Mouse (Mus musculus) stomach, embryonic 16.5 days (tissue): ENCODE data around the gene Xpo6. TPM values are rescaled to one million over a fixed set of nuclear protein-coding genes. Genes with fewer than 3 reads are reported as not detected.

ENCODE experiments used
- ATAC-seq: fragments of 200-750 bp; cut with Nextera tagmentation; 2 replicates; pipeline ENCODE4 v1.8.0; 2017; ENCODE audit warnings: moderate number of reproducible peaks, moderate TSS enrichment; ENCODE audit not compliant: insufficient read depth, low FRiP score
- H3K27ac ChIP-seq: fragments of 300-500 bp; sonication (generic); 2 replicates; pipeline ENCODE4 v1.5.1; 2014; ENCODE audit warnings: low read length
- H3K27me3 ChIP-seq: fragments of 300-500 bp; sonication (generic); 2 replicates; pipeline ENCODE4 v1.6.1; 2014; ENCODE audit warnings: low read length, control low read depth, mixed read lengths; ENCODE audit not compliant: control insufficient read depth, insufficient read depth
- H3K36me3 ChIP-seq: fragments of 300-500 bp; sonication (generic); 2 replicates; pipeline ENCODE4 v1.6.1; 2014; ENCODE audit warnings: low read length; ENCODE audit not compliant: control insufficient read depth, insufficient read depth
- H3K4me1 ChIP-seq: fragments of 300-500 bp; sonication (generic); 2 replicates; pipeline ENCODE4 v1.6.1; 2014; ENCODE audit warnings: low read length, control low read depth, mixed read lengths; ENCODE audit not compliant: control insufficient read depth, insufficient read depth
- H3K4me2 ChIP-seq: fragments of 300-500 bp; sonication (generic); 2 replicates; pipeline ENCODE4 v1.6.1; 2014; ENCODE audit warnings: low read depth, low read length, mixed read lengths
- H3K4me3 ChIP-seq: fragments of 300-500 bp; sonication (generic); replicated peaks from 2 replicates; pipeline ENCODE4 v1.5.1; 2014; ENCODE audit warnings: mild to moderate bottlenecking, low read length
- H3K9ac ChIP-seq: fragments of 300-500 bp; sonication (generic); 2 replicates; pipeline ENCODE4 v1.6.1; 2014; ENCODE audit warnings: low read length
- H3K9me3 ChIP-seq: fragments of 300-500 bp; sonication (generic); replicated peaks from 2 replicates; pipeline ENCODE4 v1.6.1; 2016; ENCODE audit warnings: low read length, control low read depth; ENCODE audit not compliant: control insufficient read depth
- WGBS: fragments of 180-500 bp; shearing (Covaris S2); extraction: QIAGEN DNeasy Blood & Tissue Kit; methylation state at CpG from one replicate; pipeline ENCODE4 v1.1.7; 2014; 5-methylcytosine and 5-hydroxymethylcytosine counted together
- polyA plus RNA-seq: library from polyadenylated mRNA; unstranded; fragments of >200 nt; fragmentation: Nextera tagmentation; extraction: Ambion mirVana; gene quantifications from 2 replicates; pipeline ENCODE4 v1.2.1, GENCODE M21; 2015

Gene Xpo6
- polyA plus RNA-seq, 1 experiment from 2014 or later: 36.9 TPM

DNA sequence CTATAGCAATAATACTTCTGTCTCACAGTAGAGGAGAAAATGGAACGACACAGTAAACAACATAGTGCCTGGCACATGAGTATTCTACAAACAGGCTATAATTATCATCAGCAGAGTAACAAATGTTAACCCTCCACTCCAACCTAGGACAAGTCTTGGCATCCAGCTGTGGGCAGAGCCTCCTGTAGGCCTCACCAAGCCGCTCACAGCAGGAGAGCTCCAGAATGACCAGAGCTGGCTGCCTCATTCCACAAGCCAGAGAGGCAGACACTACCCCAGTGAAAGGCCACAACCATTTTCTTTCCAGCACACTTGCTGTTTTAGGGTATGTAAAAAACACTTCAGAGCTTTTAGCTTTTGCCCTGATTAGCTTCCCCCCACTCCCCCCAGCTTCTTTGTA lies 72.6 kb downstream of the Xpo6 start:
- ATAC-seq: no peak
- Histone ChIP-seq H3K9ac (no peak overlapping the region), H3K27me3 (no peaks in the 10 kb centered on the region), H3K4me3 (no peak overlapping the region), H3K9me3 (no peaks in the 10 kb centered on the region), H3K36me3 (peaks cover 12% of the 10 kb centered on the region; the same call in 1 of the 2 replicates), H3K4me2 (no peak overlapping the region), H3K27ac (no peak overlapping the region), H3K4me1 (peaks cover 3% of the 10 kb centered on the region; the same call in 1 of the 2 replicates)
- WGBS: 84% methylated on average over 2 of the region's 2 CpGs

DNA sequence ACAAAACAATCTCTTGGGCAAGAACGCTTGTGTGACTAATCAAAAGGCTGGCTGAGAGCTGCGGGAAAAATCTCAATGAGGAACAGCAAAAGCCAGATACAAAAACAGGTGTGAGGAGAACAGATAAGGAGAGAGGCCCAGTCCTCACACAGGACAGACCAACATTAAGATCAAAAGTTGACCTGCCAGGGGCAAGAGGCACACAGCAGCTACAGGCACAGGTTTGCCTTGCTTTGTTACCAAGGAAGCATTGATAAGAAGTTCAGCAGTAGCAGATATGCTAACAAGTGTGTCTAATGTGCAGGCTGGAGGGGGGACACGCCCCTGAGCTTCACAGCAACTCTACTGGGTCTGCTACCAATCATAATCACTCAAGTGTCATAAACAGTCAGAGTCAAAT lies 73.8 kb downstream of the Xpo6 start:
- no peaks in the 10 kb centered on the region for H3K9me3 ChIP-seq
- peaks cover 15% of the 10 kb centered on the region; the same call in 1 of the 2 replicates for H3K36me3 ChIP-seq
- peaks cover 3% of the 10 kb centered on the region; the same call in 1 of the 2 replicates for H3K4me1 ChIP-seq
- WGBS: 42% methylated on average over 3 of the region's 3 CpGs
- ATAC-seq: peak; percentile 86; the same call in 1 of the 2 replicates
- no peak overlapping the region for H3K9ac ChIP-seq
- H3K27me3 ChIP-seq: no peaks in the 10 kb centered on the region
- no peak overlapping the region for H3K27ac ChIP-seq
- H3K4me2 ChIP-seq: no peak overlapping the region
- no peak overlapping the region for H3K4me3 ChIP-seq

DNA sequence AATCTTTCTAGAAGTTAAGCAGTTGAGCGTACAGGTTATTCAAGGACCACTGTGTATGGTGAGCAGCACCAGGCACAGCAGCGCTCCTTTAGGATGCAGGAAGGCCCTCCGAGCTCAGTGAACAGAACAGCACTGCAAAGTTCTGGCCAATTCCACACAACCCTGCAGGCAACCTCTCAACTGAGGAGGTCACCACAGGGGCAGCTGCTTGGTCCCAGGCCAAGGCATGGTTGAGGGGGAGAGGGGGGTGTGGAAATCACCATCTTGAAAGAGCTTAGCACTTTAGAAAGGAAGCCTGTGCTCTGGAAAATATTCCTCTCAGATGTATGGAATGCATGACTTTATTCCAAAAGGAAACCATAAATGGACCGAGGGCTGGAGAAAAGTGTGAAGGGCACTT lies 78.8 kb downstream of the Xpo6 start:
- Histone ChIP-seq H3K4me1 (peaks cover 7% of the 10 kb centered on the region; the same call in 1 of the 2 replicates), H3K9me3 (no peaks in the 10 kb centered on the region), H3K4me3 (no peak overlapping the region), H3K27ac (peak overlapping the region; percentile 54), H3K9ac (no peak overlapping the region), H3K27me3 (no peaks in the 10 kb centered on the region), H3K36me3 (peaks cover 17% of the 10 kb centered on the region; the same call in 1 of the 2 replicates), H3K4me2 (no peak overlapping the region)
- ATAC-seq: peak; percentile 59; the same call in 1 of the 2 replicates
- 68% methylated on average over 4 of the region's 4 CpGs for WGBS

DNA sequence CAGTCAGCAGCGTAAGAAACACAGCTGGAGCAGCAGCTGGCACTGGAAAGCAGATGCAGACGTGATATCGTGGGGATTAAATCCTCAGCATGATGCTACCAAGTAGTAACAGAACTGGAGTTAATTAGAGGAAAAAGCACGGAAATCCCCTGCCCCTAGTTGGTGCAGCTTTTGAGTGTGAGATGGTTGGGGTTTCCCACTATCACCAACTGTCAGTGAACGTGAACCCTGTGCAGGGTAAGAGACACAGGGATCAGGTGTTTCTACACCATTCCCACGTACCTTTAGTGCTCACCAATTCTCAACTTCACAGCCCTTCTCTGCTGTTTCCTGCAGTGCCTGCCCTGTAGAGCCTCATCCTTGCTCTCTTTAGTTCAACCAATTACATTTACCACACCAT lies 80.5 kb downstream of the Xpo6 start:
- H3K27me3 ChIP-seq: no peaks in the 10 kb centered on the region
- no peak overlapping the region for H3K27ac ChIP-seq
- no peaks in the 10 kb centered on the region for H3K9me3 ChIP-seq
- H3K4me3 ChIP-seq: no peak overlapping the region
- no peak overlapping the region for H3K9ac ChIP-seq
- no peak for ATAC-seq
- peaks cover 21% of the 10 kb centered on the region; the same call in 1 of the 2 replicates for H3K36me3 ChIP-seq
- 0 out of 2 replicates have a peak, but pooled peaks cover 4% of the 10 kb centered on the region for H3K4me1 ChIP-seq
- 81% methylated on average over 6 of the region's 6 CpGs for WGBS
- no peak overlapping the region for H3K4me2 ChIP-seq

DNA sequence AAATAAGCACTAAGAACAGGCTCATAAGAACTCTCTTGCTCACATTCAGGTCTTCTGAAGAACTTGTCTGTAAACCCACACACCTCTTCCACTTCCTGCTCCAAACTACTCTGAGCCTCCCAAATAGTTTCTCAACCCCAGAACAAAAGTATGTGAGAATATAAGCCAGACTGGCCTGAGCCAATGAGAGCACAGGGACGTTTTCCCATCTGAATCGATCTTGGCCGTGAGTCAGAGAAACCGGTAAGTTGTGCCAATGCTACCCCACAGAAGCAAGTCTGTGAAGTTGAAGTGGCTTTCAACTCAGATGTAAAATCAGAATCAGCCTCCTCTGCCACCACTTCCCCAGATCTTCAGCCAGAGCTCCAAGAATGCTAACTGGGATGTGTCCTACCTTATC lies 87.0 kb downstream of the Xpo6 start:
- no peaks in the 10 kb centered on the region for H3K4me1 ChIP-seq
- no peak overlapping the region for H3K4me3 ChIP-seq
- no peak overlapping the region for H3K9ac ChIP-seq
- no peak overlapping the region for H3K27ac ChIP-seq
- no peak for ATAC-seq
- 80% methylated on average over 4 of the region's 4 CpGs for WGBS
- H3K36me3 ChIP-seq: peaks cover 26% of the 10 kb centered on the region
- no peaks in the 10 kb centered on the region for H3K9me3 ChIP-seq
- no peak overlapping the region for H3K4me2 ChIP-seq
- no peaks in the 10 kb centered on the region for H3K27me3 ChIP-seq

DNA sequence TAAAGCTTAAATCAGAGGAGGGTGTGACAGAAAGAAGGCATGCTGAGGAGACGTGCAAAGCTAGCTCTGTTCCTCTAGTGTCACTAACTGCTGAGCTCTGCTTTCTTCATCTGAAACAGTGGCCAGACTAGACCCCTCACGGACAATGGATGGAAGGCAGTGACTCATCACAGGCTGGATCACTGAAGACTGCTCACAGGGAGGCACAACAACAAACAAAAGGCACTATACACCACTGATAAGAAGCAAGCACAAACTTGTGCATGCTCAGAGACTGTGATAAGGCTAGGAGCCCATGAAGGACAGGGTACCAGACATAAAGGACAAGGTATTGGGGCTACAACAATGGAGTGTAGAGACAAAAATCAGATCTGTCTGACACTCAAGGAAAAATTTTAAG lies 89.1 kb downstream of the Xpo6 start:
- Histone ChIP-seq H3K4me1 (no peaks in the 10 kb centered on the region), H3K27me3 (no peaks in the 10 kb centered on the region), H3K9me3 (no peaks in the 10 kb centered on the region), H3K9ac (no peak overlapping the region), H3K36me3 (peaks cover 30% of the 10 kb centered on the region), H3K4me3 (no peak overlapping the region), H3K27ac (no peak overlapping the region), H3K4me2 (no peak overlapping the region)
- ATAC-seq: no peak
- WGBS: 80% methylated on average over 2 of the region's 2 CpGs

DNA sequence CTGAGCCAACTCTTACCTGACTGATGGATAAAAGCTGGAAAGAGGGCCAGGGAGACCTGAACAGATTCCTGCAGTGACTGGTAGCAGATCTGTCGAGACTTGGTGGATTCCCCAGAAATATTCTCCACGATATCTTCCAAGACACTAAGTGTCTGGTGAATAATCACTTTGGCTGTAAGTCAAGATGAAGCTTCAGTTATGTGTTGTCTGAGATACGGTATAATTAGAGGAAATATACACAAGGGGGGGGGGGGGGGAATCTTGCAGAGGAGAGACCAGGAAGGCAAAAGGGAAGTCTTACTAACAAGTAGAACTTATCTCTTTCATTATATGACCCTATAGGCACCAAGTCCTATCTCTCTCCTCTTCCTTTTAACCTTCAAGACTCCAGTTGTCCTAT lies 90.4 kb downstream of the Xpo6 start:
- no peak for ATAC-seq
- H3K4me2 ChIP-seq: no peak overlapping the region
- H3K4me3 ChIP-seq: no peak overlapping the region
- 71% methylated on average over 3 of the region's 3 CpGs for WGBS
- H3K36me3 ChIP-seq: peaks cover 26% of the 10 kb centered on the region
- H3K27ac ChIP-seq: no peak overlapping the region
- H3K4me1 ChIP-seq: no peaks in the 10 kb centered on the region
- no peaks in the 10 kb centered on the region for H3K27me3 ChIP-seq
- no peaks in the 10 kb centered on the region for H3K9me3 ChIP-seq
- H3K9ac ChIP-seq: no peak overlapping the region

DNA sequence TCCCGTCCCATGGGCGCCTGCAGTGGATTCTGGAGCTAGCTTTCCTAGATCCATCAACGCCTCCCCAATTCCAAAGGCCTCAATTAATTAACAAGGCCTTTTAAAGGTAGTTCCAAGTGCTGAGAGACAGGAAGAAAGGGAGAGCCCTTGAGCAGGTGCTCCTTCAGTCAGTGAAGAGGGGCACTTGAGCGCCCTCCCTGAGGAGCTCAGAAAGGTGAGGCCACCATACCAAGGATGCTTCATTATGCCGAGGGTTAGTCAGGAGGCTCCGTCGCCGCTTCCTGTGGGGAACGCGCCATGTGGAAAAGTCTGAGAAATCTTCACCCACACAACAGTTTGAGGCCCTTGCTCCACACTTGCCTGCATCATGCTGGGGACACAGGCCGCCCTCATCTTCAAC lies 99.9 kb downstream of the Xpo6 start:
- Histone ChIP-seq H3K9ac (no peak overlapping the region), H3K36me3 (peaks cover 18% of the 10 kb centered on the region), H3K9me3 (no peaks in the 10 kb centered on the region), H3K27me3 (no peaks in the 10 kb centered on the region), H3K4me1 (no peaks in the 10 kb centered on the region), H3K27ac (no peak overlapping the region), H3K4me3 (no peak overlapping the region), H3K4me2 (no peak overlapping the region)
- whole genome bisulfite sequencing: 94% methylated on average over 11 of the region's 11 CpGs
- no peak for ATAC-seq

DNA sequence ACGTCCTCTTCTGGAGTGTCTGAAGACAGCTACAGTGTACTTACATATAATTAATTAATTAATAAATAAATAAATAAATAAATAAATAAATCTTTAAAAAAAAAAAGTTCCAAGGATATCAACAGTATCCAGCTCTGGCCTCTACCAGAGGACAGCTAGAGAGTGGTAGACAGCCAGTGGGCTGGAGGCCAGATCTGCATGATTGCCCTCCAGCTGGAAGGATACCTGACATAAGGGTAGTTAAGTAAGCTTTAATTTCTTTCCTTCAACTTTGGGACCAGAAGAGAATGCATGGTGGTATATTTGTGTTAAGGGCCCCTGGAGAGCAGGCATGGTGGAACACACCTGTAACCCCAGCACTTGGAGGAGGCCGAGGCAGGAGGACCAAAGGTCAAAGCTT lies 100.5 kb downstream of the Xpo6 start:
- Histone ChIP-seq H3K9ac (no peak overlapping the region), H3K27ac (no peak overlapping the region), H3K27me3 (no peaks in the 10 kb centered on the region), H3K36me3 (peaks cover 18% of the 10 kb centered on the region), H3K4me1 (no peaks in the 10 kb centered on the region), H3K4me3 (no peak overlapping the region), H3K9me3 (no peaks in the 10 kb centered on the region), H3K4me2 (no peak overlapping the region)
- WGBS: 73% methylated on average over 2 of the region's 2 CpGs
- ATAC-seq: no peak
